Comparison of ENCODE assay signal across 9 mouse cellular contexts in the genomic region with DNA sequence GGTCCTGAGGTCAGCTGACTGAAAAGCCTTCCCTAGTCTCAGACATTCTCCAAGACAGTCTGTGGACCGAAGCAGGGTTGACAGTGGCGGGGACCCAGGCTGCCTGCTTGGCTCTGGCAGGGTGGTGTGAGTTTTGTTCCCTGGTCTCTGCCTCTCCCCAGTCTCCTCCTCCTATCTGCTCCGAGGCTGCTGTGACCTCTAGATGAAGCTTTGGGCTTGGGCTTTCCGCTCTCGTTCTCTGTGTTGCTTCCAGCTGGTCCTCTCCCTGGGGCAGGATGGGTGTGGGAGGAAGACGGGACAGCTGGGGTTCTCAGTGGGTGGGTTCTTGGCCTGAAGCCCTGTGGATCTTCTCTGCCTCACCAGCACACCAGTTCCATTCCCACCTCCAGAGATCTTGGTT. TPM values are rescaled to one million over a fixed set of nuclear protein-coding genes. Genes with fewer than 3 reads are reported as not detected.
DNase-seq lines count a peak whose midpoint lies in the region; ATAC-seq lines count a peak whose summit lies in the region.
"Had no signal": no experiment of that assay in that cellular context is flagged by ENCODE, and none has a peak within 500 bp of the region (broad histone marks: within the 10 kb centered on the region; RNA-seq: fewer than 3 reads in every experiment).

No protein-coding gene starts in this region.

- H3K9me3 ChIP-seq in hindbrain, embryonic 10.5 days: no peaks in the 10 kb centered on the region
- H3K9me3 ChIP-seq in hindbrain, embryonic 16.5 days (ENCODE audit: control insufficient read depth, low read length): no peaks in the 10 kb centered on the region
- no peaks in the 10 kb centered on the region for H3K9me3 ChIP-seq in intestine, embryonic 15.5 days
- H3K9me3 ChIP-seq in stomach, embryonic 14.5 days (ENCODE audit: control insufficient read depth, low read depth, low read length): no peaks in the 10 kb centered on the region

- no peak for DNase-seq in hindbrain, embryonic 10.5 days (ENCODE audit: low spot score)
- DNase-seq in gastrocnemius, adult 18-20 months (ENCODE audit: low spot score): peak; percentile 74
- peak; percentile 18 to 63 for DNase-seq in left cerebral cortex, adult 9 months (ENCODE audit: low spot score in 2 of 2)
- DNase-seq in adrenal gland, adult 18-20 months (ENCODE audit: low spot score in 2 of 2): no peak

- no peaks in the 10 kb centered on the region for H3K36me3 ChIP-seq in hindbrain, embryonic 10.5 days
- H3K36me3 ChIP-seq in hindbrain, embryonic 16.5 days (ENCODE audit: control insufficient read depth, insufficient read depth, low read length): no peaks in the 10 kb centered on the region
- H3K36me3 ChIP-seq in intestine, embryonic 15.5 days: no peaks in the 10 kb centered on the region
- H3K36me3 ChIP-seq in stomach, embryonic 14.5 days (ENCODE audit: control insufficient read depth, insufficient read depth, low read length): no peaks in the 10 kb centered on the region

- no peak overlapping the region for H3K9ac ChIP-seq in hindbrain, embryonic 16.5 days (ENCODE audit: low read depth, low read length)
- no peak overlapping the region for H3K9ac ChIP-seq in intestine, embryonic 15.5 days
- no peak overlapping the region for H3K9ac ChIP-seq in stomach, embryonic 14.5 days (replicated peaks; ENCODE audit: low read depth, low read length)
- H3K9ac ChIP-seq: liver, embryonic 14.5 days had no signal

- no peak overlapping the region for H3K4me3 ChIP-seq in hindbrain, embryonic 10.5 days
- H3K4me3 ChIP-seq in hindbrain, embryonic 16.5 days (ENCODE audit: low read length): no peak overlapping the region
- no peak overlapping the region for H3K4me3 ChIP-seq in intestine, embryonic 15.5 days (replicated peaks)
- no peak overlapping the region for H3K4me3 ChIP-seq in stomach, embryonic 14.5 days (ENCODE audit: low read depth, low read length)

- no peaks in the 10 kb centered on the region for H3K27me3 ChIP-seq in hindbrain, embryonic 10.5 days (ENCODE audit: insufficient read depth, poor library complexity, severe bottlenecking)
- no peaks in the 10 kb centered on the region for H3K27me3 ChIP-seq in hindbrain, embryonic 16.5 days (replicated peaks; ENCODE audit: control insufficient read depth, insufficient read depth, low read length)
- H3K27me3 ChIP-seq in intestine, embryonic 15.5 days (replicated peaks): no peaks in the 10 kb centered on the region
- H3K27me3 ChIP-seq in stomach, embryonic 14.5 days (ENCODE audit: control insufficient read depth, insufficient read depth, low read length): no peaks in the 10 kb centered on the region

- no peak overlapping the region for H3K4me2 ChIP-seq in hindbrain, embryonic 16.5 days (ENCODE audit: low read length)
- no peak overlapping the region for H3K4me2 ChIP-seq in intestine, embryonic 15.5 days (replicated peaks)
- no peak overlapping the region for H3K4me2 ChIP-seq in stomach, embryonic 14.5 days (replicated peaks; ENCODE audit: low read depth, low read length)

- H3K27ac ChIP-seq in hindbrain, embryonic 10.5 days: peak overlapping the region; percentile 45
- no peak overlapping the region for H3K27ac ChIP-seq in hindbrain, embryonic 16.5 days (ENCODE audit: low read depth, low read length)
- peak overlapping the region; percentile 64 for H3K27ac ChIP-seq in intestine, embryonic 15.5 days
- peak overlapping the region; percentile 63 for H3K27ac ChIP-seq in stomach, embryonic 14.5 days (ENCODE audit: low read length)
- H3K27ac ChIP-seq: liver, embryonic 14.5 days had no signal

- peaks cover 44% of the 10 kb centered on the region for H3K4me1 ChIP-seq in hindbrain, embryonic 10.5 days (replicated peaks)
- no peaks in the 10 kb centered on the region for H3K4me1 ChIP-seq in hindbrain, embryonic 16.5 days (ENCODE audit: control insufficient read depth, insufficient read depth, low read depth, low read length)
- peaks cover 27% of the 10 kb centered on the region for H3K4me1 ChIP-seq in intestine, embryonic 15.5 days (replicated peaks)
- peaks cover 31% of the 10 kb centered on the region for H3K4me1 ChIP-seq in stomach, embryonic 14.5 days (ENCODE audit: control insufficient read depth, insufficient read depth, low read length)

- ATAC-seq in hindbrain, embryonic 16.5 days: no peak
- peak; percentile 53 for ATAC-seq in intestine, embryonic 15.5 days
- peak; percentile 33; the same call in 1 of the 2 replicates for ATAC-seq in stomach, embryonic 14.5 days (ENCODE audit: insufficient number of reproducible peaks, insufficient read depth, low FRiP score, low read depth)
- ATAC-seq in megakaryocyte progenitor cell, adult 5-6 weeks (replicated peaks; ENCODE audit: poor library complexity): no peak

- WGBS in hindbrain, embryonic 10.5 days: 66% methylated on average over 6 of the region's 6 CpGs
- 49% methylated on average over 5 of the region's 6 CpGs for WGBS in hindbrain, embryonic 16.5 days
- 47% methylated on average over 6 of the region's 6 CpGs for WGBS in intestine, embryonic 15.5 days
- 35% methylated on average over 6 of the region's 6 CpGs for WGBS in stomach, embryonic 14.5 days

RNA-seq across cellular contexts. Expression of gene Parva, which starts 51.8 kb away (rescaled TPM):
- polyA plus RNA-seq in hindbrain, embryonic 10.5 days (2016; fragmentation: Nextera tagmentation; extraction: Ambion mirVana): 46.9 and 54.5 TPM in 2 replicates
- 28.5 and 34.3 TPM in 2 replicates for polyA plus RNA-seq in hindbrain, embryonic 16.5 days (2015; fragmentation: Nextera tagmentation; extraction: Ambion mirVana)
- 10 to 100 TPM; 10.1 to 13.3 TPM for total RNA-seq in gastrocnemius, adult 18-20 months (2021)
- 79.8 and 90.0 TPM in 2 replicates for polyA plus RNA-seq in intestine, embryonic 15.5 days (2015; fragmentation: Nextera tagmentation; extraction: Ambion mirVana)
- polyA plus RNA-seq in stomach, embryonic 14.5 days (2014; fragmentation: Nextera tagmentation; extraction: Ambion mirVana): 128 and 135 TPM in 2 replicates
- total RNA-seq in megakaryocyte progenitor cell, adult 5-6 weeks (2015): not detected in 2 replicates
- not detected in 2 replicates for total RNA-seq in megakaryocyte progenitor cell, adult 5-6 weeks (2017)
- 10 to 100 TPM; 81.0 to 83.7 TPM for total RNA-seq in adrenal gland, adult 18-20 months (2021)

Comparison
In these comparisons a context has a peak if more than half of its experiments do, and no peak if none do; other contexts are left out.
1. DNase-seq: peak in gastrocnemius, adult 18-20 months (single experiment) and left cerebral cortex, adult 9 months (2 of 2); none in hindbrain, embryonic 10.5 days (single experiment) and adrenal gland, adult 18-20 months (0 of 2).
2. ATAC-seq: peak in intestine, embryonic 15.5 days (single experiment) and stomach, embryonic 14.5 days (single experiment); none in hindbrain, embryonic 16.5 days (single experiment) and megakaryocyte progenitor cell, adult 5-6 weeks (single experiment).